Mouse (Mus musculus) liver, adult 2 months (tissue): ENCODE results near the gene Higd1c. TPM values are rescaled to one million over a fixed set of nuclear protein-coding genes. Genes with fewer than 3 reads are reported as not detected.

Source experiments
- DNase-seq: peaks from one replicate; pipeline ENCODE4 v3.0.0-alpha.2; 2011; ENCODE audit warnings: low read depth, low spot score; ENCODE audit errors: extremely low read depth
- H3K27ac ChIP-seq: fragments of 200-500 bp; replicated peaks from 2 replicates; pipeline ENCODE4 v1.5.1; 2012; ENCODE audit warnings: low read depth, mild to moderate bottlenecking, control low read depth, inconsistent platforms, low read length; ENCODE audit not compliant: insufficient read depth
- H3K27me3 ChIP-seq: fragments of 200-500 bp; 2 replicates; pipeline ENCODE4 v1.6.1; 2012; ENCODE audit warnings: mild to moderate bottlenecking, moderate library complexity, low read length, inconsistent platforms; ENCODE audit not compliant: control insufficient read depth, insufficient read depth
- H3K36me3 ChIP-seq: fragments of 200-500 bp; 2 replicates; pipeline ENCODE4 v1.6.1; 2012; ENCODE audit warnings: low read length, inconsistent platforms; ENCODE audit not compliant: control insufficient read depth, insufficient read depth
- H3K4me1 ChIP-seq: fragments of 200-500 bp; 2 replicates; pipeline ENCODE4 v1.6.1; 2011; ENCODE audit warnings: low read length; ENCODE audit not compliant: control insufficient read depth, insufficient read depth
- H3K4me3 ChIP-seq: fragments of 200-500 bp; 2 replicates; pipeline ENCODE4 v1.5.1; 2011; ENCODE audit warnings: low read depth, mild to moderate bottlenecking, control low read depth, low read length, moderate library complexity; ENCODE audit not compliant: insufficient read depth
- H3K79me2 ChIP-seq: fragments of 200-500 bp; 2 replicates; pipeline ENCODE4 v1.6.1; 2012; ENCODE audit warnings: inconsistent platforms, mild to moderate bottlenecking, low read length, moderate library complexity; ENCODE audit not compliant: control insufficient read depth, insufficient read depth
- H3K9ac ChIP-seq: fragments of 200-500 bp; 2 replicates; pipeline ENCODE4 v1.6.1; 2012; ENCODE audit warnings: low read depth, mild to moderate bottlenecking, control low read depth, inconsistent platforms, low read length
- CTCF ChIP-seq: fragments of 200-500 bp; IDR thresholded peaks from 2 replicates; pipeline ENCODE4 v1.5.1; 2011; ENCODE audit warnings: low read depth, low read length, control low read depth
- POLR2A ChIP-seq: fragments of 200-500 bp; IDR thresholded peaks from 2 replicates; pipeline ENCODE4 v1.6.1; 2011; ENCODE audit warnings: low read length, control low read depth; ENCODE audit not compliant: insufficient read depth; ENCODE audit errors: extremely low read depth
- WGBS: fragments of 180-500 bp; shearing (Covaris S2); methylation state at CpG from one replicate; pipeline ENCODE4 v1.1.7; 2018; 5-methylcytosine and 5-hydroxymethylcytosine counted together
- polyA plus RNA-seq: library from polyadenylated mRNA; depleted of rRNA; stranded (reverse); fragments of >200 nt; gene quantifications from 2 replicates; pipeline ENCODE4 v1.2.3, GENCODE M21; 2012
- total RNA-seq: library from RNA; depleted of rRNA; stranded (reverse); fragments of >200 nt; gene quantifications from 2 replicates; pipeline ENCODE4 v1.2.3, GENCODE M21; 2014

The Higd1c gene
- total and polyA plus RNA-seq, 2 experiments = not detected

DNA sequence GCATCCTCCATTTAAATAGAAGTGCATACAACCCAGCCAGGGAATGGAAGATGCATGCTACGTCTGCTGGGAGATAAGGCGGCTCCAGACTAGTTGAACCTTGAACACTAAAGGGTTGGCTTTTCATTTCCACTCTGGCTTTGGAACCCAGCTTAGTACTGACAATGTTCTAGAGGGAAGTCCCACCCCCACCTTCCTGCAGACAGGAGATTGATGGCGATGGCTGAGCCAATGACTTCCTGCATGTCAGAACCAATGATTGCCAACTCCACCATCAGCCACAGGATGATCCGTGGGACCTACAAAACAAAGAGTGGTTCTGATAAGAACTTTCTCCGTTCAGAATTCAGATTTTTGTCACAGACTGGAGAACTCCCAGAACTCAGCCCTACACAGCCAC is 41.7 kb downstream of the Higd1c start:
- no peak overlapping the region for H3K9ac ChIP-seq
- TF ChIP-seq POLR2A (no peak), CTCF (no peak)
- H3K27ac ChIP-seq = no peak overlapping the region
- no peaks in the 10 kb centered on the region for H3K27me3 ChIP-seq
- peak; percentile 45 for DNase-seq
- H3K36me3 ChIP-seq = peaks cover 5% of the 10 kb centered on the region
- 33% methylated on average over 5 of the region's 5 CpGs for WGBS
- H3K4me1 ChIP-seq = peaks cover 17% of the 10 kb centered on the region
- H3K79me2 ChIP-seq = peaks cover 4% of the 10 kb centered on the region; the same call in 1 of the 2 replicates
- no peak overlapping the region for H3K4me3 ChIP-seq

DNA sequence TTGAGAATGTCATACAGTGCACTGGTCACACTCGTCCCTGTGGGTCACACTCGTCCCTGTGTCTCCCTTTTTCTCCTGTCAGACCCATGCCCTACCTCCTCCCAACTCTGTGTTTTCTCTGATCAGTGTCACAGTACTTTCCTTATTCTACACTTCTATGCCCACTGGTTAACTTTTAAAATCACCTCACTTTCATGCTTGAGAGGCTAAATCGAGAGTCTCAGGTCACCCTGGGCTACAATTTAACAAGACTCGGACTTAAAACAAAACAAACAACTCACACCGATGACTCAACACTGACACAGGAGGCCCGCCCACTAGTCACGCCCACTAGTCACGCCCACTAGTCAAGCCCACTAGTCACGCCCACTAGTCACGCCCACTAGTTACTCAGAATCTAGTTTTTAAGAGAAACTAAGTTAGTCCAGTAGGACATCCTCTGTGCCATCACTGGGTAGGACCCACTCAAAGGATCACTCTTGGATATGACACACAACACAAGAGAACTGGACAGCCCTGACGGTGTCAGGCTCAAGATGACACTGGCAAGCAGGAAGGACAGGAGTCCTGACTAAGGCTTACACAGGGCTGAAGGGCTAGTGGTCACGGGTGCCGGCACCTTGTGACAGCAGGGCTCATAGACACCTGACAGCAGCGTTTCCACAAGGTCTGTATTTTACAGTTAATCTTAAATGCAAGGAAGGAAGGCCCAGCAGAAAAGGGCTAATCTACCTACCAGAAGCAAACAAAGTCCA is 46.8 kb downstream of the Higd1c start:
- peaks cover 5% of the 10 kb centered on the region for H3K36me3 ChIP-seq
- H3K79me2 ChIP-seq = peaks cover 16% of the 10 kb centered on the region; the same call in 1 of the 2 replicates
- no peak overlapping the region for H3K4me3 ChIP-seq
- no peaks in the 10 kb centered on the region for H3K27me3 ChIP-seq
- H3K4me1 ChIP-seq = peaks cover 13% of the 10 kb centered on the region
- TF ChIP-seq CTCF (no peak), POLR2A (no peak)
- peak overlapping the region; percentile 71 for H3K27ac ChIP-seq
- H3K9ac ChIP-seq = peak overlapping the region; percentile 35
- 27% methylated on average over 14 of the region's 14 CpGs for WGBS
- peak; percentile 88 for DNase-seq

DNA sequence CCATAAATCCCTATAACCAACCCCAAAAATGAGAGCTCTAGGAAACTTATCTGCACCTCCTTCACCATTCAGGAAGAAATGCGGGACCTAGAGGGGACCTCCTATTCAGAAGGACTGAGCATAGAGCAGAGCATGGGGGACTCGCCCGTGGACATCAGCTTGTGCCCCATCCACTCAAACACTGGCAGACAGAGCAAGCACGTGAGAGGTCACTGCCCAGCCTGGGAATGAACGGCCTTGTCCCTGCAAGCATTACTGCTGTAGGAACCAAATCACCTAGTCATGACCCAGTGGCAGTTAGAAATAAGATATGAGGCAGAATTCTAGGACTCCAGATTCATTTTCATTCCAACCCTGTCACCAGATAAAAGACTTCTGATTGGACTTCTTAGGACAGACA is 47.4 kb downstream of the Higd1c start:
- Histone ChIP-seq H3K27me3 (no peaks in the 10 kb centered on the region), H3K4me3 (no peak overlapping the region), H3K36me3 (peaks cover 5% of the 10 kb centered on the region), H3K27ac (no peak overlapping the region), H3K9ac (no peak overlapping the region), H3K4me1 (peaks cover 16% of the 10 kb centered on the region), H3K79me2 (peaks cover 20% of the 10 kb centered on the region)
- peak; percentile 59 for DNase-seq
- TF ChIP-seq CTCF (no peak), POLR2A (no peak)
- WGBS = 56% methylated on average over 5 of the region's 5 CpGs

DNA sequence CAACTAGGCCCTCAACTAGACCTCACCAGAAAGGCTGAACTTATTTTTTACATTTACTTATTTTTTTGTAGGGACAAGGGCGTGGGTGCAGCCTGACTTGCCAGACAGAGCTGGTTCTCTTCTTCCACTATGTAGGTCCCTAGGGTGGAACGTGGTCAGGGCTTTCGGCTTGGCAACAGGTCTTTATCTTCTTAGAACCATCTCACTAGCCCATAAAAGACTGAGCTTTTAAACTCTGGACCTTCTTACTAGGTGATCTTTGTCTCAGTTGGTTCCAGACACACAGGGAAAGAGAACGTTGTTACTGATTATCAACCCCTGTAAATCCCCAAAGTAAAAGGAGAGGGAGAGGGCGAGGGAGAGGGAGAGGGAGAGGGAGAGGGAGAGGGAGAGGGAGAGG is 49.0 kb downstream of the Higd1c start:
- no peak overlapping the region; the same call in 1 of the 2 replicates for H3K27ac ChIP-seq
- no peak overlapping the region for H3K4me3 ChIP-seq
- H3K27me3 ChIP-seq = no peaks in the 10 kb centered on the region
- no peak for DNase-seq
- H3K36me3 ChIP-seq = peaks cover 5% of the 10 kb centered on the region
- H3K9ac ChIP-seq = no peak overlapping the region
- TF ChIP-seq POLR2A (no peak), CTCF (no peak)
- peaks cover 19% of the 10 kb centered on the region for H3K4me1 ChIP-seq
- peaks cover 29% of the 10 kb centered on the region for H3K79me2 ChIP-seq
- WGBS = 70% methylated on average over 4 of the region's 5 CpGs

- TF ChIP-seq POLR2A = no peak
- no peak for TF ChIP-seq CTCF
- peaks cover 3% of the 10 kb centered on the region for H3K36me3 ChIP-seq
- H3K79me2 ChIP-seq = peaks cover 33% of the 10 kb centered on the region
- H3K4me1 ChIP-seq = peaks cover 19% of the 10 kb centered on the region
- H3K4me3 ChIP-seq = no peak overlapping the region
- no peak overlapping the region for H3K27ac ChIP-seq
- no peaks in the 10 kb centered on the region for H3K27me3 ChIP-seq
- 49% methylated on average over 4 of the region's 4 CpGs for WGBS
- peak; percentile 78 for DNase-seq
- no peak overlapping the region for H3K9ac ChIP-seq
Observed at GRCm38 (mm10) chr15:100414011-100414410, 49.7 kb downstream of the Higd1c start.

DNA sequence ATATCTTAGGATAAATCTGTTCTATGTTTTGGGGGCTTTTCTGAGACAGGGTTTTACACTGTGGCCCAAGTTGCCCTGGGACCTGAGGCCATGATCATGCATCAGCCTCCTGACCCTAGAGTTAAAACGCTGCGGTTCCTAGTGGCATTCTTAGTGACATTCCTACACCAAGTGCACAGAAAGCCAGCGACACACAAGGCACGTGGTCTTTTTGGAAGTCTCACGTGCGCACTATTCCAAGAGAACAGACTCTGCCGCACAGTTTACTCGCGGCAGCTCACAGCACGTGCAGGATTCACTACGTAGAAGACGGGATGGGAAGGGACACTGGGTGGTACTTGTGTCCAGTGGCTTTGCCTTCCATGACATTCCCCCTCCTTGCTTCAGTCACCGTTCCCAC is 50.6 kb downstream of the Higd1c start:
- TF ChIP-seq CTCF (no peak), POLR2A (no peak)
- H3K4me1 ChIP-seq = peaks cover 26% of the 10 kb centered on the region

More for the DNA sequence above, 50.6 kb downstream of the Higd1c start:
- Histone ChIP-seq H3K27me3 (no peaks in the 10 kb centered on the region), H3K27ac (no peak overlapping the region), H3K36me3 (no peaks in the 10 kb centered on the region), H3K4me3 (no peak overlapping the region), H3K79me2 (peaks cover 38% of the 10 kb centered on the region), H3K9ac (no peak overlapping the region)
- 97% methylated on average over 13 of the region's 13 CpGs for WGBS
- DNase-seq = no peak
